Mouse (Mus musculus) MEL (cell line): ENCODE results near the gene Gm13691. TPM values are rescaled to one million over a fixed set of nuclear protein-coding genes. Genes with fewer than 3 reads are reported as not detected.
"Not testable (repeated sequence)": the region's sequence is repeated elsewhere in the genome, so short reads cannot be mapped to it uniquely, and the experiment has no call there.

Experiments
- DNase-seq: peaks from one replicate; pipeline ENCODE4 v3.0.0; 2011; ENCODE audit warnings: low read depth, low spot score
- H3K27ac ChIP-seq: 2 replicates; pipeline ENCODE4 v1.5.1; 2012; ENCODE audit warnings: low read depth, mild to moderate bottlenecking, control low read depth, low read length, moderate library complexity; ENCODE audit not compliant: control insufficient read depth
- H3K27me3 ChIP-seq, 2 experiments: fragments of 150-350 bp in 1 of 2; sonication (generic) in 1 of 2; 2 replicates each; pipeline ENCODE4 v1.6.1; 2012; ENCODE audit warnings: low read length in 2 of 2, mild to moderate bottlenecking in 2 of 2, improper control_type of control experiment in 1 of 2, moderate library complexity in 1 of 2; ENCODE audit not compliant: insufficient read depth in 2 of 2, control insufficient read depth in 1 of 2
- H3K36me3 ChIP-seq, 2 experiments: 2 replicates each; pipeline ENCODE4 v1.6.1; 2012 to 2014; ENCODE audit warnings: low read length in 2 of 2, improper control_type of control experiment in 1 of 2, inconsistent platforms in 1 of 2, mild to moderate bottlenecking in 1 of 2; ENCODE audit not compliant: insufficient read depth in 2 of 2, control insufficient read depth in 1 of 2
- H3K4me1 ChIP-seq, 2 experiments: fragments of 150-350 bp in 1 of 2; sonication (generic) in 1 of 2; 2 replicates each; pipeline ENCODE4 v1.6.1; 2012; ENCODE audit warnings: low read length in 2 of 2, improper control_type of control experiment in 1 of 2, mild to moderate bottlenecking in 1 of 2; ENCODE audit not compliant: insufficient read depth in 2 of 2, control insufficient read depth in 1 of 2
- H3K4me3 ChIP-seq, 2 experiments: fragments of 150-350 bp in 1 of 2; sonication (generic) in 1 of 2; 2 replicates each; pipeline ENCODE4 v1.5.1; 2012; ENCODE audit warnings: low read depth in 2 of 2, low read length in 2 of 2, mild to moderate bottlenecking in 2 of 2, moderate library complexity in 2 of 2, control low read depth in 1 of 2, improper control_type of control experiment in 1 of 2; ENCODE audit not compliant: control insufficient read depth in 1 of 2, insufficient read depth in 1 of 2
- H3K79me2 ChIP-seq: 2 replicates; pipeline ENCODE4 v1.6.1; 2012; ENCODE audit warnings: mild to moderate bottlenecking, low read length, moderate library complexity; ENCODE audit not compliant: control insufficient read depth, poor library complexity, insufficient read depth
- H3K9ac ChIP-seq: 2 replicates; pipeline ENCODE4 v1.6.1; 2012; ENCODE audit warnings: low read depth, mild to moderate bottlenecking, control low read depth, low read length, moderate library complexity; ENCODE audit not compliant: control insufficient read depth, poor library complexity, severe bottlenecking
- H3K9me3 ChIP-seq: fragments of 150-350 bp; sonication (generic); replicated peaks from 2 replicates; pipeline ENCODE4 v1.6.1; 2012; ENCODE audit warnings: mild to moderate bottlenecking, low read length, improper control_type of control experiment, moderate library complexity; ENCODE audit not compliant: insufficient read depth
- CHD1 ChIP-seq: IDR thresholded peaks from 2 replicates; pipeline ENCODE4 v1.6.1; 2012; ENCODE audit warnings: low read depth, mild to moderate bottlenecking, inconsistent platforms, low read length, improper control_type of control experiment
- CHD2 ChIP-seq: IDR thresholded peaks from 2 replicates; pipeline ENCODE4 v1.6.1; 2011; ENCODE audit warnings: low read length, improper control_type of control experiment
- CTCF ChIP-seq, 3 experiments: IDR thresholded peaks in 2 of 3; conservative IDR thresholded peaks in 1 of 3; 2 replicates each; pipeline ENCODE4 v1.5.1; 2011 to 2012; ENCODE audit warnings: low read length in 3 of 3, low read depth in 2 of 3, mild to moderate bottlenecking in 2 of 3, improper control_type of control experiment in 1 of 3, inconsistent platforms in 1 of 3, mixed read lengths in 1 of 3, moderate library complexity in 1 of 3; ENCODE audit not compliant: control insufficient read depth in 1 of 3, insufficient read depth in 1 of 3, poor library complexity in 1 of 3, severe bottlenecking in 1 of 3
- E2F4 ChIP-seq: IDR thresholded peaks from 2 replicates; pipeline ENCODE4 v1.6.1; 2011; ENCODE audit warnings: low read depth, low read length, improper control_type of control experiment, borderline replicate concordance
- ELF1 ChIP-seq: IDR thresholded peaks from 2 replicates; pipeline ENCODE4 v1.6.1; 2014; ENCODE audit warnings: low read depth, mild to moderate bottlenecking, inconsistent platforms, low read length, improper control_type of control experiment, moderate library complexity
- EP300 ChIP-seq, 2 experiments: IDR thresholded peaks; 2 replicates each; pipeline ENCODE4 v1.6.1; 2011; ENCODE audit warnings: improper control_type of control experiment in 2 of 2, low read length in 2 of 2, low read depth in 1 of 2, mild to moderate bottlenecking in 1 of 2
- HCFC1 ChIP-seq: IDR thresholded peaks from 2 replicates; pipeline ENCODE4 v1.6.1; 2012; ENCODE audit warnings: low read depth, mild to moderate bottlenecking, inconsistent platforms, low read length, improper control_type of control experiment, moderate library complexity
- KAT2A ChIP-seq: conservative IDR thresholded peaks from 2 replicates; pipeline ENCODE4 v1.6.1; 2012; ENCODE audit warnings: low read depth, low read length, improper control_type of control experiment, inconsistent platforms
- MAFK ChIP-seq: IDR thresholded peaks from 2 replicates; pipeline ENCODE4 v1.6.1; 2011; ENCODE audit warnings: low read depth, mild to moderate bottlenecking, low read length, improper control_type of control experiment, borderline replicate concordance
- MYB ChIP-seq: IDR thresholded peaks from 2 replicates; pipeline ENCODE4 v1.6.1; 2011; ENCODE audit warnings: mild to moderate bottlenecking, low read depth, low read length, improper control_type of control experiment
- MYC ChIP-seq: IDR thresholded peaks from 2 replicates; pipeline ENCODE4 v1.6.1; 2011; ENCODE audit warnings: low read depth, mild to moderate bottlenecking, low read length, improper control_type of control experiment, moderate library complexity
- NRF1 ChIP-seq: IDR thresholded peaks from 2 replicates; pipeline ENCODE4 v1.6.1; 2014; ENCODE audit warnings: low read depth, mild to moderate bottlenecking, inconsistent platforms, low read length, improper control_type of control experiment, moderate library complexity; ENCODE audit not compliant: poor library complexity, insufficient read depth, severe bottlenecking
- POLR2AphosphoS2 ChIP-seq: IDR thresholded peaks from 2 replicates; pipeline ENCODE4 v1.6.1; 2011; ENCODE audit warnings: low read length, improper control_type of control experiment
- POLR2AphosphoS5 ChIP-seq: IDR thresholded peaks from 2 replicates; pipeline ENCODE4 v1.6.1; 2012; ENCODE audit warnings: low read depth, borderline replicate concordance, mild to moderate bottlenecking, inconsistent platforms, low read length, moderate library complexity, mixed read lengths
- RAD21 ChIP-seq: IDR thresholded peaks from 2 replicates; pipeline ENCODE4 v1.6.1; 2011; ENCODE audit warnings: mild to moderate bottlenecking, low read depth, low read length, improper control_type of control experiment
- SIN3A ChIP-seq: IDR thresholded peaks from 2 replicates; pipeline ENCODE4 v1.6.1; 2012; ENCODE audit warnings: low read length, improper control_type of control experiment, inconsistent platforms
- TBP ChIP-seq: IDR thresholded peaks from 2 replicates; pipeline ENCODE4 v1.8.0; 2011; ENCODE audit warnings: low read depth, low read length, improper control_type of control experiment
- TCF12 ChIP-seq: IDR thresholded peaks from 2 replicates; pipeline ENCODE4 v1.6.1; 2014; ENCODE audit warnings: low read depth, mild to moderate bottlenecking, inconsistent platforms, low read length, improper control_type of control experiment, moderate library complexity
- UBTF ChIP-seq: IDR thresholded peaks from 2 replicates; pipeline ENCODE4 v1.6.1; 2012; ENCODE audit warnings: low read depth, mild to moderate bottlenecking, inconsistent platforms, low read length, improper control_type of control experiment, moderate library complexity, borderline replicate concordance; ENCODE audit not compliant: insufficient read depth
- USF1 ChIP-seq: IDR thresholded peaks from 2 replicates; pipeline ENCODE4 v1.6.1; 2014; ENCODE audit warnings: low read depth, mild to moderate bottlenecking, inconsistent platforms, low read length, improper control_type of control experiment, moderate library complexity
- USF2 ChIP-seq, 2 experiments: IDR thresholded peaks; 2 replicates each; pipeline ENCODE4 v1.6.1; 2011 to 2012; ENCODE audit warnings: improper control_type of control experiment in 2 of 2, low read length in 2 of 2, borderline replicate concordance in 1 of 2, inconsistent platforms in 1 of 2, low read depth in 1 of 2, mild to moderate bottlenecking in 1 of 2; ENCODE audit not compliant: insufficient read depth in 1 of 2
- ZC3H11A ChIP-seq: IDR thresholded peaks from 2 replicates; pipeline ENCODE4 v1.6.1; 2012; ENCODE audit warnings: low read depth, mild to moderate bottlenecking, inconsistent platforms, low read length, improper control_type of control experiment
- ZKSCAN1 ChIP-seq: IDR thresholded peaks from 2 replicates; pipeline ENCODE4 v1.6.1; 2012; ENCODE audit warnings: low read depth, mild to moderate bottlenecking, inconsistent platforms, low read length, improper control_type of control experiment, moderate library complexity
- ZMIZ1 ChIP-seq: IDR thresholded peaks from 2 replicates; pipeline ENCODE4 v1.6.1; 2012; ENCODE audit warnings: low read depth, mild to moderate bottlenecking, inconsistent platforms, low read length, improper control_type of control experiment, moderate library complexity
- ZNF384 ChIP-seq: IDR thresholded peaks from 2 replicates; pipeline ENCODE4 v1.6.1; 2012; ENCODE audit warnings: low read depth, mild to moderate bottlenecking, inconsistent platforms, low read length, improper control_type of control experiment
- polyA plus RNA-seq, 2 experiments: library from polyadenylated mRNA; stranded (reverse) in 1 of 2; unstranded in 1 of 2; fragments of >175 nt in 1 of 2; fragments of >200 nt in 1 of 2; gene quantifications; 2 replicates each; pipeline versions ENCODE4 v1.2.1 to v1.2.4; 2012; ENCODE audit warnings: low replicate concordance in 2 of 2, low read depth in 1 of 2; ENCODE audit not compliant: insufficient read length in 2 of 2, insufficient read depth in 1 of 2, missing spikeins in 1 of 2
- total RNA-seq: library from RNA; depleted of rRNA; stranded (reverse); fragments of 300-350 nt; gene quantifications from 2 replicates; pipeline ENCODE4 v1.2.3, GENCODE M21; 2012

Gene Gm13691
- total and polyA plus RNA-seq, 3 experiments = 0.08 TPM; not detected in 1

- no peak overlapping the region for H3K4me3 ChIP-seq
- no peaks in the 10 kb centered on the region for H3K36me3 ChIP-seq
Measured at GRCm38 (mm10) chr2:83941378-83941777, 49.0 kb upstream of the Gm13691 start.

DNA sequence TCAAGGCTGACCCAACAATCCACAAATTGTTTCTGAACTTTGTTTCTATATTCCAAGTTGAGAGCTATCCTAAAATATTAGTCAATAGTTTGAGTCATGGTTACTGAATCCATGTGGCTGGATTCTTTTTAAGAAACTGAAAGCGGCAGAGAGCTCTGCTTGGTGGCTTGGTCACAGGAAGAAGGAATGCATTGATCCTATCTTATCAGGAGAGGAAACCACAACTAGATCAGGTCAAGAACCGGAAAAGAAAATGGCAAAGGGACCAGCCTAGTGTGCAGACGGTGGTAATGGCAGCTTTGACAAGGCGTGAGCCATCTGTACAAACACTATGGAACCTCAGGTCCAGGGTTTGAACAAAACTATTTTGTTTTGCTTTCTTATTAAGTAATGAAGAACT lies 48.6 kb upstream of the Gm13691 start:
- no peak for TF ChIP-seq RAD21
- TF ChIP-seq CHD2 = no peak
- no peak for TF ChIP-seq ZC3H11A
- TF ChIP-seq SIN3A = no peak
- no peak for TF ChIP-seq MYB
- no peak for TF ChIP-seq ZNF384
- no peak for TF ChIP-seq POLR2AphosphoS5
- no peak for TF ChIP-seq MAFK
- no peak for TF ChIP-seq CHD1
- no peak for TF ChIP-seq CTCF (IDR thresholded peaks at IDR 0.05 in 2 of 3, conservative IDR thresholded peaks at IDR 0.05 in 1 of 3; ENCODE audit: control insufficient read depth in 1 of 3, insufficient read depth in 1 of 3, low read depth in 2 of 3, low read length in 3 of 3, poor library complexity in 1 of 3, severe bottlenecking in 1 of 3)
- TF ChIP-seq UBTF = no peak
- TF ChIP-seq USF2 (IDR thresholded peaks at IDR 0.05; ENCODE audit: borderline replicate concordance in 1 of 2, insufficient read depth in 1 of 2, low read depth in 1 of 2, low read length in 2 of 2) = no peak
- no peak for TF ChIP-seq TCF12
- no peak for TF ChIP-seq USF1
- no peak for TF ChIP-seq NRF1
- TF ChIP-seq ZMIZ1 = no peak
- TF ChIP-seq POLR2AphosphoS2 = no peak
- no peak overlapping the region for H3K27ac ChIP-seq
- no peak for DNase-seq
- H3K9me3 ChIP-seq = no peaks in the 10 kb centered on the region
- no peak overlapping the region for H3K4me3 ChIP-seq
- no peaks in the 10 kb centered on the region for H3K36me3 ChIP-seq
- no peaks in the 10 kb centered on the region for H3K79me2 ChIP-seq
- no peak overlapping the region for H3K9ac ChIP-seq
- H3K27me3 ChIP-seq = no peaks in the 10 kb centered on the region
- no peaks in the 10 kb centered on the region for H3K4me1 ChIP-seq

More at GRCm38 (mm10) chr2:83941378-83941777, 49.0 kb upstream of the Gm13691 start:
- Histone ChIP-seq H3K79me2 (no peaks in the 10 kb centered on the region), H3K9ac (no peak overlapping the region), H3K27me3 (no peaks in the 10 kb centered on the region), H3K4me1 (no peaks in the 10 kb centered on the region), H3K9me3 (no peaks in the 10 kb centered on the region), H3K27ac (no peak overlapping the region)
- TF ChIP-seq NRF1 (no peak), EP300 (IDR thresholded peaks at IDR 0.05; ENCODE audit: low read depth in 1 of 2, low read length in 2 of 2) (no peak), HCFC1 (no peak), MYC (no peak), POLR2AphosphoS2 (no peak), KAT2A (no peak), MYB (no peak), ELF1 (no peak), E2F4 (no peak), USF2 (IDR thresholded peaks at IDR 0.05; ENCODE audit: borderline replicate concordance in 1 of 2, insufficient read depth in 1 of 2, low read depth in 1 of 2, low read length in 2 of 2) (no peak), TBP (no peak), ZKSCAN1 (no peak), USF1 (no peak)
- no peak for DNase-seq

GRCm38 (mm10) chr2:83955393-83955792 lies 35.0 kb upstream of the Gm13691 start, which contains the start of gene Gm13698:
Gene Gm13698, plus strand, starts transcription at chr2:83955693.
- H3K36me3 ChIP-seq, H3K9me3 ChIP-seq, H3K27me3 ChIP-seq, H3K4me1 ChIP-seq, H3K79me2 ChIP-seq, DNase-seq, H3K4me3 ChIP-seq, H3K9ac ChIP-seq, H3K27ac ChIP-seq: not testable (repeated sequence)
